Mouse (Mus musculus): ENCODE results near the gene Spin2e. TPM values are rescaled to one million over a fixed set of nuclear protein-coding genes. Genes with fewer than 3 reads are reported as not detected.

Spin2e gene
- polyA plus RNA-seq (2017; shearing (Covaris generic)): not detected

DNA sequence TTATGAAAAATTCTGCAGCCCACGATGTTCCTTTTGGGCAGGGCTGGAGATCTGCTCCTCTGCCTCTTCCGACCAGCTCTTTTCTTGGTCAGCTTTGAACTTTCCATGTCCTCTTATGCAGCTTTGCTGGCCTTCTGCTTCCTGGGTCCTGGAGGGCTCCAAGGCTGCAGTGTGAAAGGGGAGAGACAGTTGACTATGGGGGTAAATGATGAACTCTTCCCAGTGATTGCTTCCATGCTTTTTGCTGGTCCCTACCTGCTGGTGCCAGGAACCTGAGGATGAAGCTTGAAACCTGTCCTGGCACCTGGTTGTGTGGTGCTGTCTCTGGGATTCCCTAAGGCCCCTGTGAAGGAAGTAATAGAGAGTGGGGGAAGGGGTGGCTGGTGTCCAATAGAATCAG, at the start of gene Spin2e:
TSS of gene Spin2e (minus strand) at position 101 of the 400 bp plus-strand sequence.

GRCm38 (mm10) chrX:31574183-31574582, 44.5 kb downstream of the Spin2e start, which contains the start of gene Gm21883:
Gm21883 (minus strand) TSS chrX:31574283.

Other genes starting within 250 kb of the Spin2e start
- not detected for gene Btbd35f19, start 235.0 kb downstream of the Spin2e start, polyA plus RNA-seq (2017; shearing (Covaris generic))
- not detected for gene Gm21883, start 44.6 kb downstream of the Spin2e start, polyA plus RNA-seq (2017; shearing (Covaris generic))
- gene Btbd35f25, start 98.2 kb upstream of the Spin2e start, polyA plus RNA-seq (2017; shearing (Covaris generic)): not detected

Data from naive thymus-derived CD4-positive, alpha-beta T cell, adult 5 months (primary cell).